Mouse (Mus musculus) liver, postnatal 0 days (tissue): Measurements from ENCODE around the gene Dtnb. TPM values are rescaled to one million over a fixed set of nuclear protein-coding genes. Genes with fewer than 3 reads are reported as not detected.
A peak's percentile ranks its signal among the peaks of the same experiment; 100 is the strongest.

Experiments
- ATAC-seq: fragments of 200-750 bp; cut with Nextera tagmentation; 2 replicates; pipeline ENCODE4 v1.8.0; 2017; ENCODE audit warnings: mild to moderate bottlenecking, moderate library complexity
- DNase-seq: peaks from one replicate; pipeline ENCODE4 v3.0.0-alpha.2; 2016
- H3K27ac ChIP-seq: fragments of 300-500 bp; sonication (generic); 2 replicates; pipeline ENCODE4 v1.5.1; 2014; ENCODE audit warnings: antibody characterized with exemption, moderate library complexity, mild to moderate bottlenecking, low read depth
- H3K27me3 ChIP-seq: fragments of 300-500 bp; sonication (generic); 2 replicates; pipeline ENCODE4 v1.6.1; 2014; ENCODE audit warnings: low read length, control low read depth, mixed read lengths; ENCODE audit not compliant: insufficient read depth
- H3K36me3 ChIP-seq: fragments of 300-500 bp; sonication (generic); replicated peaks from 2 replicates; pipeline ENCODE4 v1.6.1; 2014; ENCODE audit warnings: mild to moderate bottlenecking, control low read depth, low read length, moderate library complexity, mixed read lengths; ENCODE audit not compliant: insufficient read depth
- H3K4me1 ChIP-seq: fragments of 300-500 bp; sonication (generic); 2 replicates; pipeline ENCODE4 v1.6.1; 2014; ENCODE audit warnings: antibody characterized with exemption, mild to moderate bottlenecking, control low read depth; ENCODE audit not compliant: insufficient read depth
- H3K4me2 ChIP-seq: fragments of 300-500 bp; sonication (generic); 2 replicates; pipeline ENCODE4 v1.6.1; 2014; ENCODE audit warnings: low read depth, mild to moderate bottlenecking, low read length, moderate library complexity, mixed read lengths
- H3K4me3 ChIP-seq: fragments of 300-500 bp; sonication (generic); 2 replicates; pipeline ENCODE4 v1.5.1; 2014; ENCODE audit warnings: low read depth, low read length
- H3K9ac ChIP-seq: fragments of 300-500 bp; sonication (generic); replicated peaks from 2 replicates; pipeline ENCODE4 v1.6.1; 2014; ENCODE audit warnings: mild to moderate bottlenecking, moderate library complexity
- H3K9me3 ChIP-seq: fragments of 300-500 bp; sonication (generic); 2 replicates; pipeline ENCODE4 v1.6.1; 2016; ENCODE audit warnings: mild to moderate bottlenecking, control low read depth, low read length, mixed read lengths
- CTCF ChIP-seq: sonication (generic); IDR thresholded peaks from 2 replicates; pipeline ENCODE4 v1.5.1; 2016; ENCODE audit warnings: antibody characterized with exemption, low read depth
- EP300 ChIP-seq: IDR thresholded peaks from 2 replicates; pipeline ENCODE4 v1.6.1; 2016; ENCODE audit warnings: antibody characterized with exemption, low read depth, mild to moderate bottlenecking
- WGBS: fragments of 180-500 bp; shearing (Covaris S2); extraction: QIAGEN DNeasy Blood & Tissue Kit; methylation state at CpG from one replicate; pipeline ENCODE4 v1.1.7; 2014; ENCODE audit not compliant: insufficient replicate concordance; 5-methylcytosine and 5-hydroxymethylcytosine counted together
- polyA plus RNA-seq: library from polyadenylated mRNA; unstranded; fragments of >200 nt; fragmentation: Nextera tagmentation; extraction: Ambion mirVana; gene quantifications from 2 replicates; pipeline ENCODE4 v1.2.1, GENCODE M21; 2015

The Dtnb gene
- polyA plus RNA-seq, 1 experiment from 2014 or later, result 15.7 TPM

GRCm38 (mm10) chr12:3739749-3740704, 167.8 kb downstream of the Dtnb start:
- peak overlapping the region; percentile 64 for H3K27ac ChIP-seq

DNA sequence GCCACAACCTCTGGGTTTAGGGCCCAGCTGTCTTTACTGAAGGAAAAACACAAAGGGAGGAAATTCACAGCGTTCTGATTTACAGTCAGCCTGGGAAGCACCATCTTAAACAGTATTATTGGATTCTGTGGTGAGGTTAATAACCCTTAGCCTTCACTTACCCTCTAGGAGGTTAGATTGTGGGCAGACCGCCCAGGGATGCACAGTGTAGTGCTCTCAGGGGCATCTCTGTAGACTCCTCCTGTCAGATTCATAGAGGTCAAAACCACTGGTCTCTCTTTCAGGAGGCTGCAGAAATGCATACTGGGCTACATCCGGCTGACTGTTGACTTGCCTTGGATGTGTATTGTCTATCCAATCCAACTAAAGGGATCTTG, 168.5 kb downstream of the Dtnb start:
- Histone ChIP-seq H3K9ac (no peak overlapping the region), H3K9me3 (no peaks in the 10 kb centered on the region), H3K27me3 (no peaks in the 10 kb centered on the region), H3K4me1 (0 out of 2 replicates have a peak, but pooled peaks cover 8% of the 10 kb centered on the region), H3K4me3 (no peak overlapping the region), H3K36me3 (0 out of 2 replicates have a peak, but pooled peaks cover 3% of the 10 kb centered on the region), H3K4me2 (peak overlapping the region; percentile 11; the same call in 1 of the 2 replicates), H3K27ac (peak overlapping the region; percentile 64; the same call in 1 of the 2 replicates)
- no peak for TF ChIP-seq CTCF
- no peak for TF ChIP-seq EP300
- WGBS, result 58% methylated on average over 3 of the region's 3 CpGs
- no peak for ATAC-seq
- DNase-seq, result no peak

More at GRCm38 (mm10) chr12:3739749-3740704, 167.8 kb downstream of the Dtnb start:
- no peaks in the 10 kb centered on the region for H3K27me3 ChIP-seq
- ATAC-seq, result peak; percentile 57
- H3K4me1 ChIP-seq, result 0 out of 2 replicates have a peak, but pooled peaks cover 8% of the 10 kb centered on the region
- H3K36me3 ChIP-seq, result 0 out of 2 replicates have a peak, but pooled peaks cover 3% of the 10 kb centered on the region
- no peak overlapping the region for H3K4me3 ChIP-seq
- WGBS, result 33% methylated on average over 18 of the region's 18 CpGs
- no peak overlapping the region for H3K9ac ChIP-seq
- no peaks in the 10 kb centered on the region for H3K9me3 ChIP-seq
- TF ChIP-seq EP300 (no peak), CTCF (no peak)
- peak overlapping the region; percentile 11 for H3K4me2 ChIP-seq
- no peak for DNase-seq

- 37% methylated on average over 7 of the region's 7 CpGs for WGBS
- no peak overlapping the region for H3K9ac ChIP-seq
- H3K9me3 ChIP-seq, result no peaks in the 10 kb centered on the region
- TF ChIP-seq EP300 (no peak), CTCF (no peak)
- no peak overlapping the region for H3K4me3 ChIP-seq
- H3K27ac ChIP-seq, result peak overlapping the region; percentile 44; the same call in 1 of the 2 replicates
- DNase-seq (no peak), ATAC-seq (no peak)
- H3K4me1 ChIP-seq, result 0 out of 2 replicates have a peak, but pooled peaks cover 3% of the 10 kb centered on the region
- H3K27me3 ChIP-seq, result no peaks in the 10 kb centered on the region
- H3K4me2 ChIP-seq, result no peak overlapping the region
- no peaks in the 10 kb centered on the region for H3K36me3 ChIP-seq
Observed at GRCm38 (mm10) chr12:3745432-3746105, 173.4 kb downstream of the Dtnb start.

DNA sequence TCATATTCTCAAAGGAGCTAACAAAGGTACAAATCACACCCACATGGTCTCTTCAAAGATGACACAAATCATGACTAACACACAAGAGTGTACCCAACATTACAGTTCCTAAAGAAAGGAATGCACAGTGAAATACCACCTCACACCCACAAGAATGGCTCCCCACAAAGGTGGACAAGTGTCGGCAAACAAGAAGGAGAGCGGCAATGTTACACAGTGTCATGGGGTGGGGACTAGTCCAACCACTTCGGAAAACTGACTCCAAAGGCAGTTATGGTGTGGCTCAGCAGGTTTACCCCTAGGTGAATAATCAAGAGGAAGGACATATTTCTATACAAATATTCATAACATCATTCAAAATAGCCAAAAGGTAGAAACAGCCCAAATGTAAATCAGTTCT, 174.2 kb downstream of the Dtnb start:
- no peaks in the 10 kb centered on the region for H3K36me3 ChIP-seq
- H3K9ac ChIP-seq, result no peak overlapping the region
- H3K4me1 ChIP-seq, result no peaks in the 10 kb centered on the region
- DNase-seq (no peak), ATAC-seq (no peak)
- H3K27ac ChIP-seq, result no peak overlapping the region
- no peak for TF ChIP-seq CTCF
- no peak for TF ChIP-seq EP300
- 90% methylated on average over 3 of the region's 3 CpGs for WGBS
- H3K4me2 ChIP-seq, result no peak overlapping the region
- H3K4me3 ChIP-seq, result no peak overlapping the region
- H3K27me3 ChIP-seq, result no peaks in the 10 kb centered on the region
- H3K9me3 ChIP-seq, result no peaks in the 10 kb centered on the region

DNA sequence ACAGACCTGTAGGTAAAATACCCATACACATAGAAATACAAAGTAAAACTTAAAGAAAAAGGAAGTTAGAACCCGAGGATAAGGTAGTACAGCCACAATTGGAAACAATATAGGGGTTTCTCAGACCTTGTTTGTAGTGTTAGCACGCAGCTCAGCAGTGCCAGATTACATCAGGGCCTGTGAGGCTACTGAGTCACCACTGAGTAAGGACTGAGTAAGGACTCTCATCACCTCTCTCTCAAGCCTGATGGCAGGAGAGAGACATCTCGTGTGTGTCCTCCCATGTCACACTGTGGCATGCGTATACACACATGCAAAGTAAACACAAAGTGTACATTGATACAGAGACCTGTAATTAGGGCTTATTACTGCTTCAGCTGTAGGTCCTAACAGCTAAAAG, 175.4 kb downstream of the Dtnb start:
- no peak overlapping the region for H3K9ac ChIP-seq
- H3K4me1 ChIP-seq, result no peaks in the 10 kb centered on the region
- 0 out of 2 replicates have a peak, but pooled peaks cover 2% of the 10 kb centered on the region for H3K36me3 ChIP-seq
- WGBS, result 70% methylated on average over 4 of the region's 4 CpGs
- ATAC-seq, result no peak
- H3K27me3 ChIP-seq, result no peaks in the 10 kb centered on the region
- DNase-seq, result no peak
- no peak for TF ChIP-seq CTCF
- TF ChIP-seq EP300, result no peak
- H3K4me2 ChIP-seq, result no peak overlapping the region
- H3K9me3 ChIP-seq, result no peaks in the 10 kb centered on the region
- H3K4me3 ChIP-seq, result no peak overlapping the region
- H3K27ac ChIP-seq, result no peak overlapping the region

GRCm38 (mm10) chr12:3755522-3755921, 183.3 kb downstream of the Dtnb start:
- Histone ChIP-seq H3K4me2 (no peak overlapping the region), H3K27me3 (no peaks in the 10 kb centered on the region), H3K4me3 (no peak overlapping the region), H3K9me3 (no peaks in the 10 kb centered on the region), H3K27ac (no peak overlapping the region), H3K4me1 (peaks cover 6% of the 10 kb centered on the region; the same call in 1 of the 2 replicates), H3K36me3 (0 out of 2 replicates have a peak, but pooled peaks cover 2% of the 10 kb centered on the region), H3K9ac (no peak overlapping the region)
- ATAC-seq, result no peak
- no peak for TF ChIP-seq EP300
- 38% methylated on average over 6 of the region's 6 CpGs for WGBS
- DNase-seq, result no peak
